Mouse (Mus musculus): ENCODE measurements at regions not wholly inside any gene's neighbourhood (a gene's known extent, or its start where the extent isn't known, plus 50 kb on each side); places are given as distances from the start of the nearest gene placed in this dataset.
A peak's percentile ranks its signal among the peaks of the same experiment; 100 is the strongest.

DNA sequence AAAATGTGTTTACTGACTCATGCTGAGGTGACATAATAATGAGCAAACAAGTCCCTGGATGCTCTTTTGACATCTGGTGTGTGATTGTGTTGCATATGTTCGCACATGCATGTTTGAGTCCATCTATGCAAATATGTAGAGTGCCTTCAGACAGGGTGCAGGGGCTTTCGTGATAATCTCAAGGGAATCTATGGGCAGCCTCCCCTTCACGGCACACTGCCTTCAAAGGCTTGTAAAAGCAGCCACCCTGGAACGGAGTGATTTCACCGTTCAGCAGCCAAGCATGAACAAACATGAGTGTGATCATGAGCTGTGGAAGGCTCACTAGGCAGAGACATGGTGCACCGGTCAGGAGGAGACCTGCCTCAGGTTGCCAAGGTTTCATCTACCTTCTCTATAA lies 57.1 kb upstream of the Mbip start:
- peak; percentile 1 to 8 for DNase-seq (ENCODE audit: low spot score in 2 of 2)

DNA sequence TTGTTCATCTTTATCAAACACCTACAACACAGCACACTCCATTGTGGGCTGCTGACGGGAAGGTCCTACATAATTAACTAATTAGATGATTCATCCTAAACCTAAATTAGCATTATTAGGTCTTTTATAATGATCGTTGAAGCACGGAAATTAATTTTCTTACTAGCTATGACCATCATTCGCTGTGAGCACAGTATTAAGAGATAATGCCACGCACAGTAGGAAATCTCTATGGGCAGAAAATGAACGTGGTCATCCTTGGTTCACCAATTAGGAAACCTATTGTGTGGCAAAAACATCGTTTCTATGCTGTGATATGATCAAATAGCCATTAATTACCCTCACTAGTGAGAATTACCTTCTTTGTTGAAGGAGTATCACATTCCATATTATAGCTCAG lies 56.4 kb upstream of the Mbip start:
- no peak for DNase-seq (ENCODE audit: low spot score in 2 of 2)
